In the genomic region with DNA sequence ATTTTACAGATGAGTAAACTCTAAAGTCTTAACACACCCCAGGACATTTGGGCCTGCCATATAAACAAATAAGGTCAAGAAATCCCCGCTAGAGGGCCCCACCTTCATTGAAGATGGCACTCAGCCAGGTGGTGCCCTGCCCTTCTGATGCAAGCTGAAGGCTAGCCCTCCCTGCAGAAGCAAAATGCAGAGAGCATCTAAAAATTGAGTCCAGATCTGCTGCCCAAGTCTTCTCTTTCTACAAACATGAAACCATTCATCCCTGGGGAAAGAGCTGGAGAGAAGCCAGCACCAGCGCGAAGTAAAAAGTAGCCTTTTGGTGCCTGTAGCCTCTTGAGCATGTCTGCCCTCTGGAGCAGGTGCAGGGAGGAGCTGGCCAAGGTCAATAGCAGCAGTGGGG, we compare ENCODE assay signal across 18 mouse cellular contexts. TPM values are rescaled to one million over a fixed set of nuclear protein-coding genes. Genes with fewer than 3 reads are reported as not detected.
A peak's percentile ranks its signal among the peaks of the same experiment; 100 is the strongest.
DNase-seq lines count a peak whose midpoint lies in the region; ATAC-seq and TF ChIP-seq lines count a peak whose summit lies in the region.
"Had no signal": no experiment of that assay in that cellular context is flagged by ENCODE, and none has a peak within 500 bp of the region (broad histone marks: within the 10 kb centered on the region; RNA-seq: fewer than 3 reads in every experiment).

No protein-coding gene starts in this region.

- DNase-seq in adrenal gland, postnatal 10 days, result peak; percentile 47
- no peak for DNase-seq in adrenal gland, adult 2 months
- peak; percentile 44 for DNase-seq in hindbrain, postnatal 0 days (ENCODE audit: low spot score)
- peak; percentile 22 for DNase-seq in retina, postnatal 1 day
- DNase-seq in retina, embryonic 14.5 days (ENCODE audit: low spot score), result no peak
- no peak for DNase-seq in stomach, postnatal 0 days (ENCODE audit: low spot score)
- DNase-seq in left cerebral cortex, postnatal 10 days (ENCODE audit: extremely low spot score in 1 of 2, low spot score in 2 of 2), result no peak
- DNase-seq: gastrocnemius, postnatal 25 days; kidney, adult 11 months; thymus, adult 18-20 months had no signal

- 0 out of 2 replicates have a peak, but pooled peaks cover 3% of the 10 kb centered on the region for H3K4me1 ChIP-seq in hindbrain, postnatal 0 days (ENCODE audit: insufficient read depth, low read length)
- H3K4me1 ChIP-seq in hindbrain, embryonic 13.5 days (replicated peaks), result no peaks in the 10 kb centered on the region; the same call in none of the 2 replicates
- H3K4me1 ChIP-seq in stomach, postnatal 0 days (replicated peaks; ENCODE audit: control insufficient read depth, insufficient read depth), result no peaks in the 10 kb centered on the region
- H3K4me1 ChIP-seq: limb, embryonic 12.5 days; lung, embryonic 15.5 days had no signal

- no peaks in the 10 kb centered on the region for H3K27me3 ChIP-seq in hindbrain, postnatal 0 days (ENCODE audit: insufficient read depth, low read length)
- H3K27me3 ChIP-seq in hindbrain, embryonic 13.5 days, result 0 out of 2 replicates have a peak, but pooled peaks cover 10% of the 10 kb centered on the region
- no peaks in the 10 kb centered on the region for H3K27me3 ChIP-seq in stomach, postnatal 0 days (ENCODE audit: control insufficient read depth, insufficient read depth, low read length)
- H3K27me3 ChIP-seq: limb, embryonic 12.5 days; lung, embryonic 15.5 days; midbrain, embryonic 13.5 days had no signal

- no peaks in the 10 kb centered on the region for H3K36me3 ChIP-seq in hindbrain, postnatal 0 days (ENCODE audit: insufficient read depth, low read length)
- no peaks in the 10 kb centered on the region for H3K36me3 ChIP-seq in hindbrain, embryonic 13.5 days
- no peaks in the 10 kb centered on the region for H3K36me3 ChIP-seq in stomach, postnatal 0 days (ENCODE audit: control insufficient read depth, insufficient read depth, low read length)
- H3K36me3 ChIP-seq: heart, embryonic 13.5 days; hindbrain, embryonic 10.5 days; limb, embryonic 12.5 days; lung, embryonic 15.5 days; midbrain, embryonic 13.5 days had no signal

- no peak overlapping the region for H3K4me2 ChIP-seq in hindbrain, postnatal 0 days (ENCODE audit: low read depth, low read length)
- no peak overlapping the region for H3K4me2 ChIP-seq in hindbrain, embryonic 13.5 days
- no peak overlapping the region for H3K4me2 ChIP-seq in stomach, postnatal 0 days (replicated peaks; ENCODE audit: low read depth)
- H3K4me2 ChIP-seq: heart, embryonic 13.5 days; limb, embryonic 12.5 days; lung, embryonic 15.5 days; midbrain, embryonic 13.5 days had no signal

- no peaks in the 10 kb centered on the region for H3K9me3 ChIP-seq in hindbrain, postnatal 0 days (ENCODE audit: low read length)
- H3K9me3 ChIP-seq in hindbrain, embryonic 13.5 days, result no peaks in the 10 kb centered on the region
- H3K9me3 ChIP-seq in stomach, postnatal 0 days (ENCODE audit: control insufficient read depth, low read length), result no peaks in the 10 kb centered on the region
- H3K9me3 ChIP-seq: heart, embryonic 13.5 days; hindbrain, embryonic 10.5 days; limb, embryonic 12.5 days; lung, embryonic 15.5 days; midbrain, embryonic 13.5 days had no signal

- TF ChIP-seq EP300 in stomach, postnatal 0 days (optimal IDR thresholded peaks at IDR 0.05), result no peak

- H3K27ac ChIP-seq in hindbrain, postnatal 0 days, result no peak overlapping the region
- H3K27ac ChIP-seq in hindbrain, embryonic 13.5 days, result no peak overlapping the region
- no peak overlapping the region for H3K27ac ChIP-seq in stomach, postnatal 0 days (replicated peaks)
- H3K27ac ChIP-seq: heart, embryonic 13.5 days; hindbrain, embryonic 10.5 days; limb, embryonic 12.5 days; lung, embryonic 15.5 days; midbrain, embryonic 13.5 days had no signal

- intact Hi-C loops in left cerebral cortex, postnatal 10 days (cut with DNase I), result no loop called here

- 21% methylated on average over 3 of the region's 3 CpGs for WGBS in hindbrain, postnatal 0 days
- 38% methylated on average over 3 of the region's 3 CpGs for WGBS in hindbrain, embryonic 13.5 days
- 52% methylated on average over 3 of the region's 3 CpGs for WGBS in stomach, postnatal 0 days

- 0 out of 2 replicates have a peak, but pooled peaks have one; percentile 14 for TF ChIP-seq CTCF in hindbrain, postnatal 0 days (IDR thresholded peaks at IDR 0.05; ENCODE audit: low read depth)
- TF ChIP-seq CTCF in stomach, postnatal 0 days (IDR thresholded peaks at IDR 0.05; ENCODE audit: low read depth), result peak; percentile 11; the same call in 1 of the 2 replicates

- no peak overlapping the region for H3K4me3 ChIP-seq in hindbrain, postnatal 0 days (ENCODE audit: low read length)
- H3K4me3 ChIP-seq in hindbrain, embryonic 13.5 days, result no peak overlapping the region
- no peak overlapping the region for H3K4me3 ChIP-seq in stomach, postnatal 0 days (ENCODE audit: low read depth, low read length)
- H3K4me3 ChIP-seq: heart, embryonic 13.5 days; hindbrain, embryonic 10.5 days; limb, embryonic 12.5 days; lung, embryonic 15.5 days; midbrain, embryonic 13.5 days had no signal

- no peak overlapping the region for H3K9ac ChIP-seq in hindbrain, postnatal 0 days (replicated peaks; ENCODE audit: low read length)
- H3K9ac ChIP-seq in hindbrain, embryonic 13.5 days, result no peak overlapping the region
- H3K9ac ChIP-seq in stomach, postnatal 0 days (ENCODE audit: low read length), result no peak overlapping the region
- H3K9ac ChIP-seq: heart, embryonic 13.5 days; limb, embryonic 12.5 days; lung, embryonic 15.5 days; midbrain, embryonic 13.5 days had no signal

- ATAC-seq in hindbrain, postnatal 0 days, result no peak
- no peak for ATAC-seq in hindbrain, embryonic 13.5 days (ENCODE audit: low FRiP score)
- no peak for ATAC-seq in stomach, postnatal 0 days (ENCODE audit: low FRiP score, low TSS enrichment)
- ATAC-seq: midbrain, embryonic 13.5 days had no signal

RNA-seq across cellular contexts. Expression of a gene that starts 36.2 kb away (rescaled TPM):
- total RNA-seq in adrenal gland, postnatal 10 days (2021), result 10 to 100 TPM; 14.1 to 23.8 TPM
- 1 to 10 TPM; 1.7 to 2.8 TPM for total RNA-seq in adrenal gland, adult 2 months (2021)
- polyA plus RNA-seq in adrenal gland, adult 2 months (2012; rRNA removed), result 2.7 and 3.0 TPM in 2 replicates
- total RNA-seq in hindbrain, postnatal 0 days (2014; rRNA removed), result 18.7 and 22.8 TPM in 2 replicates
- 23.9 and 27.8 TPM in 2 replicates for polyA plus RNA-seq in hindbrain, postnatal 0 days (2015; fragmentation: Nextera tagmentation; extraction: Ambion mirVana)
- 43.2 and 43.6 TPM in 2 replicates for polyA plus RNA-seq in hindbrain, embryonic 13.5 days (2015; fragmentation: Nextera tagmentation; extraction: Ambion mirVana)
- polyA plus RNA-seq in stomach, postnatal 0 days (2015; fragmentation: Nextera tagmentation; extraction: Ambion mirVana), result 18.0 and 22.2 TPM in 2 replicates
- 1 to 10 TPM; 2.8 to 3.7 TPM for total RNA-seq in left cerebral cortex, postnatal 10 days (2021)

RNA-seq across cellular contexts. Expression of a gene that starts 40.7 kb away (rescaled TPM):
- total RNA-seq in adrenal gland, postnatal 10 days (2021), result under 1 TPM; 0.27 to 0.33 TPM
- not detected for total RNA-seq in adrenal gland, adult 2 months (2021)
- polyA plus RNA-seq in adrenal gland, adult 2 months (2012; rRNA removed), result 0.06 and 0.07 TPM in 2 replicates
- total RNA-seq in hindbrain, postnatal 0 days (2014; rRNA removed), result 0.07 TPM in 1 of 2 replicates, not detected in the other
- 0.34 and 0.42 TPM in 2 replicates for polyA plus RNA-seq in hindbrain, postnatal 0 days (2015; fragmentation: Nextera tagmentation; extraction: Ambion mirVana)
- polyA plus RNA-seq in hindbrain, embryonic 13.5 days (2015; fragmentation: Nextera tagmentation; extraction: Ambion mirVana), result 0.31 and 0.39 TPM in 2 replicates
- polyA plus RNA-seq in stomach, postnatal 0 days (2015; fragmentation: Nextera tagmentation; extraction: Ambion mirVana), result 0.16 and 0.27 TPM in 2 replicates
- under 1 TPM in 1 of 2 experiments, not detected in 1; 0.24 TPM for total RNA-seq in left cerebral cortex, postnatal 10 days (2021)
- total RNA-seq: gastrocnemius, postnatal 25 days; layer of hippocampus, adult 8-10 months had no signal

RNA-seq across cellular contexts. Expression of a gene that starts 57.5 kb away (rescaled TPM):
- 1 to 10 TPM; 1.4 to 1.5 TPM for total RNA-seq in adrenal gland, postnatal 10 days (2021)
- 1 to 10 TPM; 1.8 to 4.5 TPM for total RNA-seq in adrenal gland, adult 2 months (2021)
- polyA plus RNA-seq in adrenal gland, adult 2 months (2012; rRNA removed), result 4.0 and 6.6 TPM in 2 replicates
- 25.1 and 26.3 TPM in 2 replicates for total RNA-seq in hindbrain, postnatal 0 days (2014; rRNA removed)
- 5.8 and 6.1 TPM in 2 replicates for polyA plus RNA-seq in hindbrain, postnatal 0 days (2015; fragmentation: Nextera tagmentation; extraction: Ambion mirVana)
- 1.9 and 2.0 TPM in 2 replicates for polyA plus RNA-seq in hindbrain, embryonic 13.5 days (2015; fragmentation: Nextera tagmentation; extraction: Ambion mirVana)
- 1.2 and 1.3 TPM in 2 replicates for polyA plus RNA-seq in stomach, postnatal 0 days (2015; fragmentation: Nextera tagmentation; extraction: Ambion mirVana)
- total RNA-seq in left cerebral cortex, postnatal 10 days (2021), result 10 to 100 TPM; 44.4 to 46.3 TPM
- total RNA-seq: common myeloid progenitor, adult 5-6 weeks had no signal

Comparison
In these comparisons a context has a peak if more than half of its experiments do, and no peak if none do; other contexts are left out.
1. DNase-seq: peak in adrenal gland, postnatal 10 days (single experiment), hindbrain, postnatal 0 days (single experiment) and retina, postnatal 1 day (single experiment); none in adrenal gland, adult 2 months (single experiment), retina, embryonic 14.5 days (single experiment), stomach, postnatal 0 days (single experiment) and left cerebral cortex, postnatal 10 days (0 of 2).